Mouse (Mus musculus) testis, adult 2 months (tissue): ENCODE results near the gene Nln. TPM values are rescaled to one million over a fixed set of nuclear protein-coding genes. Genes with fewer than 3 reads are reported as not detected.

Source experiments
- H3K27ac ChIP-seq: fragments of 200-500 bp; 2 replicates; pipeline ENCODE4 v1.5.1; 2012; ENCODE audit warnings: low read depth, low read length; ENCODE audit not compliant: control insufficient read depth, insufficient read depth
- H3K27me3 ChIP-seq: fragments of 200-500 bp; 2 replicates; pipeline ENCODE4 v1.6.1; 2012; ENCODE audit warnings: mild to moderate bottlenecking, low read length, moderate library complexity; ENCODE audit not compliant: control insufficient read depth, insufficient read depth
- H3K36me3 ChIP-seq: fragments of 200-500 bp; 2 replicates; pipeline ENCODE4 v1.6.1; 2012; ENCODE audit warnings: mild to moderate bottlenecking, low read length; ENCODE audit not compliant: control insufficient read depth, insufficient read depth
- H3K4me1 ChIP-seq: fragments of 200-500 bp; 2 replicates; pipeline ENCODE4 v1.6.1; 2012; ENCODE audit warnings: low read length; ENCODE audit not compliant: control insufficient read depth, insufficient read depth
- H3K4me3 ChIP-seq: fragments of 200-500 bp; 2 replicates; pipeline ENCODE4 v1.5.1; 2012; ENCODE audit warnings: low read depth, mild to moderate bottlenecking, low read length, moderate library complexity, mixed read lengths; ENCODE audit not compliant: control insufficient read depth
- CTCF ChIP-seq: fragments of 200-500 bp; IDR thresholded peaks from 2 replicates; pipeline ENCODE4 v1.5.1; 2012; ENCODE audit warnings: low read depth, mild to moderate bottlenecking, inconsistent platforms, low read length, moderate library complexity; ENCODE audit not compliant: control insufficient read depth, insufficient read depth, insufficient replicate concordance
- POLR2A ChIP-seq: fragments of 200-500 bp; IDR thresholded peaks from 2 replicates; pipeline ENCODE4 v1.6.1; 2012; ENCODE audit warnings: low read depth, mild to moderate bottlenecking, inconsistent platforms, low read length, moderate library complexity; ENCODE audit not compliant: control insufficient read depth
- polyA plus RNA-seq: library from polyadenylated mRNA; depleted of rRNA; stranded (reverse); fragments of >200 nt; gene quantifications from 2 replicates; pipeline ENCODE4 v1.2.3, GENCODE M21; 2012

Nln gene
- polyA plus RNA-seq, 1 experiment, result 5.1 TPM

DNA sequence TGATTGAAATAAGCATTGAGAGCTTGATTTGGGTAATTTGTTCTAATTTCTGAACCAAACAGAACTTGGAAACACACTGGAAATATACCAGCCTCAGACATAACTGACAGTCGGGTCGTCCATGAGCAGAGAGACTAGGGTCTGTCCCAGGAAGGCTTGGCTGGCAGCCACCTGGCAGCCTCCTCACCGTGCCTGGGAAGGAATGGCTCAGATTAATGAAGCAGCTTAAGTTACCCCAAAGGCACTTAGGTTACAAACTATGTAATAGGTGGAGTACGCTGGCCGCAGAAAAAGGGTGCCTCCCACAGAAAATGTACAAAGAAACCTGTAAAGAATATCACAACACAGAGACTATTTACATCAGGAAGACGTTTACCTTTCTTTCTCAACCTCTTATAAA is 74.6 kb downstream of the Nln start:
- H3K4me1 ChIP-seq, result no peaks in the 10 kb centered on the region; the same call in none of the 2 replicates
- TF ChIP-seq CTCF, result no peak
- no peaks in the 10 kb centered on the region for H3K27me3 ChIP-seq
- no peak overlapping the region for H3K4me3 ChIP-seq
- no peaks in the 10 kb centered on the region for H3K36me3 ChIP-seq
- H3K27ac ChIP-seq, result no peak overlapping the region

DNA sequence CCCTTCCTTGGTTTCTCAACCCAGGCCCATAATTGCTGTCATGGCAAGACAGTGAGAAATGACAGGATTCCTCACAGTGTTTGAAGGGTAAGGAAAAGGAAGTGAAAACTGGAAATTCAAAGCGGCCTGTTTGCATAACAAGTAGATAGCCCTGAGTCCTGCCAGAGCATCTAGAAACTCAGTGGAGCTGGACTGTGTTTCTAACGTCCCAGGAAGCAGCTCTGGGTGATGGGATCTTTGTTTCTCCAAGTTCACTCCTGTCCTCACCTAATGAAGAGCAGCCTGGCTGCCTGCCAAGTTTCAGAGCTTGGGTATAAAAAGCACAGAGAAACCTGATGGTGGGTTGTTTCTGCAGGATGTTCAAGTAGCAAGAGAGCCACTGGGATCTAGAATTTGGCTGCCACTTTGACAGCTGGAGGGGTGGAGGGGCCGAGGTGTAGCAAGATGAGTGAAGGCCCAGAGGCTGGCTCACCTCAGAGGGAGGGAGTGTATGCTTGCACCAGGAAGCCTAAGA is 76.7 kb downstream of the Nln start:
- Histone ChIP-seq H3K27me3 (no peaks in the 10 kb centered on the region), H3K27ac (no peak overlapping the region)
- TF ChIP-seq CTCF (no peak), POLR2A (no peak)

DNA sequence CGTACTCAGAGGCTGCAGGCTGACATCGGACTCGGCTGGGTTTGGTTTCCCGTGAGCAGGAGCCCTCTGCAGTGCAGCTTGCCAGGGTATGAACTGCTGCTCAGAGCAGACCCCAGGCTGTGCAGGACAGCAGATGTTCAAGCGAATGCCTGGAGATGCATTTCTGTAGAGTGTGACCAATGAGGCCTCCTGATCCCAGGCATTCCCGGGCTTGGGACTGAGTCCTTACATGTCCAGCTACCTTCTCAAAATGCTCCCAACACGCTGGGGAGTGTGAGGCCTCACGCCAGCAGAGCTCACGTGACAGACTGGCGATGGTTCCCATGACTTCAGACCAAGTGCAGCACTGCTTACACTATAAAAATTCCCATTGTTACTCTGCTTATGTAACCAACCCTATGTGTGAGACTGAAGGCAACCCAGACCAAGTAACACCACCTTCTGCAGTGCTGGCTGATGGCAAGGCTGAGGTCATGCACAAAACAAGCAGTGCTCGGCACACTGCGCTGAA is 77.5 kb downstream of the Nln start:
- H3K4me1 ChIP-seq, result no peaks in the 10 kb centered on the region; the same call in 1 of the 2 replicates
- H3K27me3 ChIP-seq, result no peaks in the 10 kb centered on the region
- no peak overlapping the region for H3K4me3 ChIP-seq
- TF ChIP-seq POLR2A, result no peak
- no peak for TF ChIP-seq CTCF
- peak overlapping the region; percentile 37; the same call in 1 of the 2 replicates for H3K27ac ChIP-seq
- no peaks in the 10 kb centered on the region for H3K36me3 ChIP-seq

More for the DNA sequence above, 76.7 kb downstream of the Nln start:
- H3K4me3 ChIP-seq, result no peak overlapping the region
- no peaks in the 10 kb centered on the region; the same call in 1 of the 2 replicates for H3K4me1 ChIP-seq
- no peaks in the 10 kb centered on the region for H3K36me3 ChIP-seq

DNA sequence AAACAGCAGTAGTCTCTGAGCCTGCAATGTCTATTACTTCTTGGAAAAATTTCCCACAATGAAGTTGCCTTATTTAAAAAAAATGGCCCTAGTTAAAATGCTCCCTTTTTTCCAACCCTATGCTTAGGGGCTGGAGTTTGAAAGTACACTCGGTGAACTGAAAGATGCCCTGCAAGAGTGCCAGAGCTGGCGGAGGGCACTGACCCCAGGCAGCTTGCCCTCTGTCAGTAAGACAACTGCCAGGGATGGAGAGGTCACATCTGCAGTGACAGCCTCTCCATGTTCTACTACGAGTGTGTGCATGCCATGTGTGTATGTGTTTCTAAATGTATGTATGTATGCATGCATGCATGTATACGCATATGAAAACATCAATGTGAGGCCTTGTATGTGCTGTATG is 78.5 kb downstream of the Nln start:
- TF ChIP-seq POLR2A (no peak), CTCF (no peak)
- no peak overlapping the region for H3K27ac ChIP-seq
- no peaks in the 10 kb centered on the region for H3K27me3 ChIP-seq
- H3K4me1 ChIP-seq, result no peaks in the 10 kb centered on the region; the same call in 1 of the 2 replicates
- H3K4me3 ChIP-seq, result no peak overlapping the region
- H3K36me3 ChIP-seq, result no peaks in the 10 kb centered on the region

DNA sequence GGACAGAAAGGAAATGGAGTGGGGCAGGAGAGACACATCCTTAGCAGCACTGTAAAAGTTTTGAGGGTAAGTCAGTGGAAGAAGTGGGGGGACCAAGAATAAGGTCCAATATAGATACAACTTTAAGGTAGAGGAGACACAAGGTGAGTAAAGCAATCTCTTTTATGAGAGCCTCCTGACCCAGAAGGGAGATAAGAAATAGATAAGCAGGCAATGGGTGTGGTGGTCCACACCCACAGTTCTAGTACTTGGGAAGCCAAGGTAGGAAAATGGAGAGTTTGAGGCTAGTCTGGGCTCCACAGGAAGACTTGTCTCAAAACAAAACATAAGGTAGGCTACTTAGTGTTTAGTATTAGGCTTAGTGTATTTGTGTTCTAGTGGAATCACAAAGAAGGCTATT is 79.9 kb downstream of the Nln start:
- TF ChIP-seq POLR2A (no peak), CTCF (no peak)

DNA sequence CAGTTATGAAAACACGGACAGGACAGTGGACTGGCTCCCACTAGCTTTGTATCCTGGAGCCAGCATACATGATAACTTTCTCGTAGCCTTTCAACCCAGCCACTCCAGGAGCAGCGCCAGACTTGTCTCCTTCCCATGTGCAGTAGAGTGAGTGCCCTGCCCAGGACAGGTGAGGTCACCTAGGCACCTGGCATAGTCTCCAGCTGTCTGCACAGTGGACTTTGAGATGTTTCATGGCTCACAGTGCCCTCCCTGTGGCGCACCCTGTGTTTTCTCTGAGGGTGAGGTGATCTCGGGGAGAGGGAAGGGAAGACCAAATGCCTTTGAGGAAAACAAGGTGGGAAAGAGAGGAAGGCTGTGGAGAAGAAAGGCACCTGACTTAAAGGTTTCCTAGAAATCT is 80.3 kb downstream of the Nln start:
- TF ChIP-seq POLR2A, result no peak
- Histone ChIP-seq H3K27ac (no peak overlapping the region), H3K4me1 (no peaks in the 10 kb centered on the region; the same call in none of the 2 replicates), H3K27me3 (no peaks in the 10 kb centered on the region), H3K4me3 (no peak overlapping the region), H3K36me3 (no peaks in the 10 kb centered on the region)

More for the DNA sequence above, 79.9 kb downstream of the Nln start:
- Histone ChIP-seq H3K36me3 (no peaks in the 10 kb centered on the region), H3K4me1 (no peaks in the 10 kb centered on the region; the same call in none of the 2 replicates), H3K27ac (no peak overlapping the region), H3K27me3 (no peaks in the 10 kb centered on the region), H3K4me3 (no peak overlapping the region)

DNA sequence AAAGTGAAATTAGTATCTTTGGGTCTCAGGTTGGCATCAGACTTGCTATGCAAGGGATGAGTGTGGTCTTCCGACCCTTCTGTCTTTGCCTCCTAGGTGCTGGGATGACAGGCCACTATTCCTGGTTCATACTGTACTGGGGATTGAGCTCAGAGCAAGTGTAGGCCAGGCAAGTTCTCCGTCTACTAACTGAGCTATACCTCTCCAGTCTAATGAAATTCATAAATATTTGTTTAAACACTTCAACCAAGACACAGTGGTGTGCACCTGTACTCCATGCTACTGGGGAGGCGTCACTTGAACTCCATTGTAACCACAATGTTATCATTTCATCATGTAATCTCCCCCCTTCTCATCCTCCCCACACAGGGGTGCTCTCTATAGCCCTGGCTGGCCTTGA is 82.9 kb downstream of the Nln start:
- H3K36me3 ChIP-seq, result no peaks in the 10 kb centered on the region
- no peak overlapping the region for H3K4me3 ChIP-seq
- H3K4me1 ChIP-seq, result no peaks in the 10 kb centered on the region; the same call in 1 of the 2 replicates
- no peak overlapping the region for H3K27ac ChIP-seq
- TF ChIP-seq CTCF (no peak), POLR2A (no peak)
- no peaks in the 10 kb centered on the region for H3K27me3 ChIP-seq

DNA sequence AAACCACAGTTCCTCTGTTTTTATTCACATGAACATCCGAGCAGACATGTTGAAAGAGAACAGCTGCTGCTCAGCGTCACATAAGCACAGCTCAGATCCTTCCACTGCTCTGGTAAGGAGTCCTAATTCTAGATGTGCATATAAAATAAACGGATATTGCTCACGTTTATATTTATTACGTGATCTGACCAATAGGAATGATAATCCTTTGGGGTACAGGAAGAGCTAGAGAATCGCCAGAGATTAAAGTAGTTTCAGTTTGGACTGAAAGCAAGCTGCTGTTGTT is 83.8 kb downstream of the Nln start:
- Histone ChIP-seq H3K27ac (no peak overlapping the region; the same call in 1 of the 2 replicates), H3K4me3 (no peak overlapping the region), H3K36me3 (no peaks in the 10 kb centered on the region), H3K4me1 (no peaks in the 10 kb centered on the region; the same call in 1 of the 2 replicates), H3K27me3 (no peaks in the 10 kb centered on the region)
- TF ChIP-seq CTCF (no peak), POLR2A (no peak)
